Mouse (Mus musculus) limb, embryonic 15.5 days (tissue): ENCODE measurements around the gene Apeh. TPM values are rescaled to one million over a fixed set of nuclear protein-coding genes. Genes with fewer than 3 reads are reported as not detected.
A peak's percentile ranks its signal among the peaks of the same experiment; 100 is the strongest.

Experiments used
- ATAC-seq: fragments of 200-750 bp; cut with Nextera tagmentation; 2 replicates; pipeline ENCODE4 v1.8.0; 2017; ENCODE audit warnings: low read depth, moderate TSS enrichment; ENCODE audit not compliant: insufficient number of reproducible peaks, low FRiP score, low TSS enrichment
- H3K27ac ChIP-seq: fragments of 300-500 bp; sonication (generic); 2 replicates; pipeline ENCODE4 v1.5.1; 2015; ENCODE audit warnings: moderate library complexity, mild to moderate bottlenecking, inconsistent platforms
- H3K27me3 ChIP-seq: fragments of 300-500 bp; sonication (generic); 2 replicates; pipeline ENCODE4 v1.6.1; 2015; ENCODE audit warnings: inconsistent platforms
- H3K36me3 ChIP-seq: fragments of 300-500 bp; sonication (generic); 2 replicates; pipeline ENCODE4 v1.6.1; 2015; ENCODE audit warnings: inconsistent platforms
- H3K4me1 ChIP-seq: fragments of 300-500 bp; sonication (generic); 2 replicates; pipeline ENCODE4 v1.6.1; 2015; ENCODE audit warnings: inconsistent platforms
- H3K4me2 ChIP-seq: fragments of 300-500 bp; sonication (generic); 2 replicates; pipeline ENCODE4 v1.6.1; 2015; ENCODE audit warnings: mild to moderate bottlenecking, inconsistent platforms
- H3K4me3 ChIP-seq: fragments of 300-500 bp; sonication (generic); 2 replicates; pipeline ENCODE4 v1.5.1; 2015; ENCODE audit warnings: mild to moderate bottlenecking, inconsistent platforms
- H3K9ac ChIP-seq: fragments of 300-500 bp; sonication (generic); 2 replicates; pipeline ENCODE4 v1.6.1; 2015; ENCODE audit warnings: inconsistent platforms
- H3K9me3 ChIP-seq: fragments of 300-500 bp; sonication (generic); 2 replicates; pipeline ENCODE4 v1.6.1; 2016; ENCODE audit warnings: inconsistent platforms
- WGBS: fragments of 180-500 bp; shearing (Covaris S2); methylation state at CpG from one replicate; pipeline ENCODE4 v1.1.7; 2015; 5-methylcytosine and 5-hydroxymethylcytosine counted together
- polyA plus RNA-seq: library from polyadenylated mRNA; unstranded; fragments of >200 nt; fragmentation: Nextera tagmentation; extraction: Ambion mirVana; gene quantifications from 2 replicates; pipeline ENCODE4 v1.2.1, GENCODE M21; 2015

The Apeh gene
- polyA plus RNA-seq, 1 experiment from 2014 or later, result 41.8 TPM

DNA sequence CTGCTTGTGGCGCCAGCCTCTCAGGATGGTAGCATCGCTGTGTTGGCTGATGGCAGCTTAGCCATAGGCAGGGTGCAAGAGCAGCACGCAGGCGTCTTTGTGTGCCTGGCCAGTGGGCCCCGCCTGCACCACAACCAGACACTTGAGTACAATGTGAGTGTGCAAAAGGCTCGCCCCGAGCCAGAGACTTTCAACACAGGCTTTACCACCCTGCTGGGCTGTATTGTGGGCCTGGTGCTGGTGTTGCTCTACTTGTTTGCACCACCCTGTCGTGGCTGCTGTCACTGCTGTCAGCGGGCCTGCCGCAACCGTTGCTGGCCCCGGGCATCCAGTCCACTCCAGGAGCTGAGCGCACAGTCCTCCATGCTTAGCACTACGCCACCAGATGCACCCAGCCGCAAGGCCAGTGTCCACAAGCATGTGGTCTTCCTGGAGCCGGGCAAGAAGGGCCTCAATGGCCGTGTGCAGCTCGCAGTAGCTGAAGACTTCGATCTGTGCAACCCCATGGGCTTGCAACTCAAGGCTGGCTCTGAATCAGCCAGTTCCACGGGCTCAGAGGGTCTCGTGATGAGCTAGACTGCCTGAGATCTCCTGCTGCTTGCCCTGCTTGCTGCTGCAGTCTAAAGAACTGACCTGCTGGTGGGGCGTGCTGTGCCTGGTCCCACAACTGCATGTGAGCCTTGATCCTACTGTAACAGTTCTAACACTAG lies 39.9 kb downstream of the Apeh start:
- H3K4me3 ChIP-seq, result no peak overlapping the region
- H3K9ac ChIP-seq, result no peak overlapping the region
- H3K27ac ChIP-seq, result no peak overlapping the region
- H3K27me3 ChIP-seq, result no peaks in the 10 kb centered on the region
- 87% methylated on average over 22 of the region's 22 CpGs for WGBS
- no peak overlapping the region for H3K4me2 ChIP-seq
- H3K4me1 ChIP-seq, result peaks cover 44% of the 10 kb centered on the region
- H3K9me3 ChIP-seq, result no peaks in the 10 kb centered on the region
- H3K36me3 ChIP-seq, result peaks cover 81% of the 10 kb centered on the region
- no peak for ATAC-seq

DNA sequence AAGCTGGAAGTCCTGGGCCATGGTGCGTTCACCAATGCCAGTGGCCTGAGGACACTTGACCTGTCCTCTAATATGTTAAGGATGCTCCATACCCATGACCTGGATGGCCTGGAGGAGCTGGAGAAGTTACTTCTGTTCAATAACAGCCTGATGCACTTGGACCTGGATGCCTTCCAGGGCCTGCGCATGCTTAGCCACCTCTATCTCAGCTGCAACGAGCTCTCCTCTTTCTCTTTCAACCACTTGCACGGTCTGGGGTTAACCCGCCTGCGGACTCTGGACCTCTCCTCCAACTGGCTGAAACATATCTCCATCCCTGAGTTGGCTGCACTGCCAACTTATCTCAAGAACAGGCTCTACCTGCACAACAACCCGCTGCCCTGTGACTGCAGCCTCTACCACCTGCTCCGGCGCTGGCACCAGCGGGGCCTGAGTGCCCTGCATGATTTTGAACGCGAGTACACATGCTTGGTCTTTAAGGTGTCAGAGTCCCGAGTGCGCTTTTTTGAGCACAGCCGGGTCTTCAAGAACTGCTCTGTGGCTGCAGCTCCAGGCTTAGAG lies 40.7 kb downstream of the Apeh start:
- Histone ChIP-seq H3K27me3 (no peaks in the 10 kb centered on the region), H3K4me1 (peaks cover 45% of the 10 kb centered on the region), H3K27ac (peak overlapping the region; percentile 72), H3K4me3 (peak overlapping the region; percentile 23), H3K9ac (no peak overlapping the region), H3K9me3 (no peaks in the 10 kb centered on the region), H3K36me3 (peaks cover 74% of the 10 kb centered on the region), H3K4me2 (peak overlapping the region; percentile 43; the same call in 1 of the 2 replicates)
- ATAC-seq, result no peak
- WGBS, result 90% methylated on average over 15 of the region's 15 CpGs

DNA sequence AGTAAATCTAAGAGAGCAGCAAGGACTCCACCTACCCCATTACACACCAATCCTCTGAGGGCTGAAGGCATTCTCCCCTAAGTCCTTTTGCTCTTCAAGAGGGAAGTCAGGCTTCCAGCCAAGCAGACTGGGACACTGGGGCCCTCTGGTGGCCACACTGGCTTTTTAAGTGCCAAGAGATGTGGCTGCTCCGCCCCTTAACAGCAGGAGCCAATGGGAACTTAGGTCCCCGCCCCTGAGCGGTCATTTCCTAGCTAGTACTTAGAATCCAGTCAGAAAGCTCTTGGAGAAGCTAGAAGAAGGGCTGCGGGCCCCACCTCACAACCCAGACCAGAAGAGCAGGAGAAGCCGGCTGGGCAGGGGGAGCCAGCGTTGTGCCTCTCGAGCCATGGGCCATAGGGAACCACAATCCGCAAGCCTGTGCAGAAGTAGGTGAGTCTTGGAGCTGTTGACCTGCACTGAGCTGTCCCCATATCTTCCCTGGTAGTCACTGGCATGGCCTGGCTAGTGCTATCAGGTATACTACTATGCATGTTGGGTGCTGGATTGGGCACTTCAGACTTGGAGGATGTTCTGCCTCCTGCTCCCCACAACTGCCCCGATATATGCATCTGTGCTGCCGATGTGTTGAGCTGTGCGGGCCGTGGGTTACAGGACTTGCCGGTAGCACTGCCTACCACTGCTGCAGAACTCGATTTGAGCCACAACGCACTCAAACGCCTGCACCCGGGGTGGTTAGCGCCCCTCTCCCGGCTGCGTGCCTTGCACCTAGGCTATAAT lies 41.3 kb downstream of the Apeh start, which contains the start of gene Amigo3:
Gene Amigo3, plus strand, starts transcription at position 275 of the 780 bp plus-strand sequence.
- 54% methylated on average over 20 of the region's 20 CpGs for WGBS
- Histone ChIP-seq H3K4me1 (peaks cover 50% of the 10 kb centered on the region), H3K27ac (peak within 1 kb of the TSS; percentile 72), H3K4me3 (peak within 1 kb of the TSS; percentile 23), H3K4me2 (peak within 1 kb of the TSS; percentile 43), H3K9ac (no peak within 1 kb of the TSS), H3K36me3 (peaks cover 67% of the 10 kb centered on the region), H3K9me3 (no peaks in the 10 kb centered on the region), H3K27me3 (no peaks in the 10 kb centered on the region)
- peak; percentile 37 for ATAC-seq

DNA sequence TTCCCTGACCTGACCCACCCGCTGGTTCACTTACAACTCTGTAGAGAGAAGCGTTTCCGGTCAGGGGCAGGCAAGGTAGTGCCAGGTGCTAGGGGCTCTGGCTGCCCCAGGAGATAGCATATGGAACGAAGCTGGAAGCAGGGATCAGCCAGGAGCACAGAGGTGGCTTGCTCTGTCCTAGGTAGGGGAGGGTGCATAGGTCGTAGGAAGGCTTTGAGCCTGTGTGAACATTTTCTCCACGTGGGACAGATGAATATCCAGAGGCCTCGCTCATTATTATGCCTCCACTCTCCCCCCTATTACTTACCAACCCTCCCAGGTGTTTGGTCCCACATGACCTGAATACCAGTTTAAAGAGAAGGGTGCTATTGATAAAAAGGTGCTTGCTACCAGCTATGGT lies 42.0 kb downstream of the Apeh start:
- WGBS, result 67% methylated on average over 7 of the region's 7 CpGs
- Histone ChIP-seq H3K27ac (peak overlapping the region; percentile 61), H3K9ac (no peak overlapping the region), H3K4me2 (no peak overlapping the region), H3K9me3 (no peaks in the 10 kb centered on the region), H3K36me3 (peaks cover 63% of the 10 kb centered on the region), H3K4me1 (peaks cover 57% of the 10 kb centered on the region), H3K4me3 (no peak overlapping the region), H3K27me3 (no peaks in the 10 kb centered on the region)
- no peak for ATAC-seq

DNA sequence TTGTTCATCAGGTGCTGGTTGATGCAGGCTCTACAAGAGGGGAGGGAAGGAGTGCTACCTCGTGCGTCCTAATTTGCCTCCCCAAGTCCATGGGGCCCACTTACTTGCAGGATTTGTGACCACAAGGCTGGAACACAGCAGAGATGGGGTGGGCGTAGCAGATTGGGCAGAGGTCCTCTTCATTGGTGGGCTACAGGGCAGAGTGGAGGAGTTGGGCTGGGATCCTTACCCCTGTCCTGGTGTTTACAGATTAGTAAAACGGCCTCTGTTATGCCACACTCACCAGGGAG lies 42.5 kb downstream of the Apeh start:
- no peaks in the 10 kb centered on the region for H3K9me3 ChIP-seq
- H3K27me3 ChIP-seq, result no peaks in the 10 kb centered on the region
- ATAC-seq, result no peak
- no peak overlapping the region for H3K4me2 ChIP-seq
- H3K4me1 ChIP-seq, result peaks cover 57% of the 10 kb centered on the region
- H3K9ac ChIP-seq, result no peak overlapping the region
- WGBS, result 80% methylated on average over 4 of the region's 4 CpGs
- no peak overlapping the region for H3K4me3 ChIP-seq
- H3K27ac ChIP-seq, result peak overlapping the region; percentile 61; the same call in 1 of the 2 replicates
- H3K36me3 ChIP-seq, result peaks cover 63% of the 10 kb centered on the region

DNA sequence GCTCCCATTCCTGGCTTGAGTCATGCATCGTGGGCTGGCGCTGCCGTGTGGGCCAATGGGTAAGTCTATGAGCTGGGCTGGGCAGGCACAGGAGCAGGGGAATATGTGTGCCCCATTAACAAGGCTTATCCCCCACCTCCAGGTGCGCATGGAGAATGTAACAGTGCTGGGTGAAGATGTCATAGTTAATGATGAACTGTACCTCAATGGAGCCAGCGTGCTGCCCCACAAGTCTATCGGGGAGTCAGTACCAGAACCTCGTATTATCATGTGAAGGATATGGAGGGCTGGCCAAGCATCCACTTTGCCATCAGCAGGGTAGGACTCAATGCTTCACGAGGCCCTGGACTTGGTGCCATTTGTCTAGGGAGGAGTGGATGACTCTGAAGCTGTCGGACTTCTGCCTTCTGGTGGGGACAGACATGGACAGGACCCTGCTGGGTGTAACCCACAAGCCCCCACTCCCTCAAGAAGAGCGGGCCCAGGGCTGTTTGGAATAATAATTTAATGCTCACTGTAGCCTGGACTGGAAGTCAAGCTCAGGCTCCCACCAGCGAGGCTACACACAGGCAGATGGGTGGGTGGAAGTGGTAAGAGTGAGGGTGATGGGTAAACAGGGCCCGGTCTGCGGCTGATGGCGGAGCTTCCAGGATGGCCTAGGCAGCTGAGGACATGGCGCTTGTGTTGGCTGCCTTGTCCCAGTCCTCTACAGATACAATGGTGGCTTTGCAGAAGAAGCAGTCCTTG lies 43.0 kb downstream of the Apeh start:
- Histone ChIP-seq H3K9ac (no peak overlapping the region), H3K36me3 (peaks cover 63% of the 10 kb centered on the region), H3K9me3 (no peaks in the 10 kb centered on the region), H3K27ac (0 out of 2 replicates have a peak overlapping the region, but pooled peaks have one; percentile 61), H3K4me2 (no peak overlapping the region), H3K4me3 (no peak overlapping the region), H3K4me1 (peaks cover 57% of the 10 kb centered on the region), H3K27me3 (no peaks in the 10 kb centered on the region)
- WGBS, result 92% methylated on average over 15 of the region's 15 CpGs
- ATAC-seq, result no peak

DNA sequence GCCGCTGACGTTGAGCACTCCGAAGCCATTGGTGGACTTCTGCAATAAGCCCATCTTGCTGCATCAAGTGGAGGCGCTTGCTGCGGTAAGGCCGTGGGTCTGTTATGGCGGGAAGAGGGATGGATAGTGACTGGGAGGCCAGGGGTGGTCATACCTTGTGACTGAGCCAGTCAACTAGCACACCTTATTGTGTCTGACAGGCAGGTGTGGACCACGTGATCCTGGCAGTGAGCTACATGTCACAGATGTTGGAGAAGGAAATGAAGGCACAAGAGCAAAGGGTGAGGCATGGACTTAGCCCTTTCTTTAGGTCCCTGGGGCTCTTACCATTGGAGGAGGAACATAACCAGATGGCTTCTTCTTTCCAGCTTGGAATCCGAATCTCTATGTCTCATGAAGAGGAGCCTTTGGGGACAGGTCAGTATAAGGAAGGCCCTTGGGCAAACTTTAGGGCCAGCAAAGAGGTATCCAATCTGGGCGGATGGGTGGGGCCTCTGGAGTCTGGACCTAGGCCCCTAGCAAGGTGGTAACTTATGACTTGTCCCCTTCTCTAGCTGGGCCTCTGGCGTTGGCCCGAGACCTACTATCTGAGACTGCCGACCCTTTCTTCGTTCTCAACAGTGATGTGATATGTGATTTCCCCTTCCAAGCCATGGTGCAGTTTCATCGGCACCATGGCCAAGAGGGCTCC lies 44.7 kb downstream of the Apeh start:
- H3K4me2 ChIP-seq, result peak overlapping the region; percentile 75
- peaks cover 57% of the 10 kb centered on the region for H3K4me1 ChIP-seq
- peak overlapping the region; percentile 62 for H3K9ac ChIP-seq
- no peak for ATAC-seq
- no peaks in the 10 kb centered on the region for H3K9me3 ChIP-seq
- H3K27me3 ChIP-seq, result no peaks in the 10 kb centered on the region
- WGBS, result 39% methylated on average over 15 of the region's 15 CpGs
- H3K27ac ChIP-seq, result peak overlapping the region; percentile 83
- peak overlapping the region; percentile 79 for H3K4me3 ChIP-seq
- peaks cover 63% of the 10 kb centered on the region for H3K36me3 ChIP-seq

DNA sequence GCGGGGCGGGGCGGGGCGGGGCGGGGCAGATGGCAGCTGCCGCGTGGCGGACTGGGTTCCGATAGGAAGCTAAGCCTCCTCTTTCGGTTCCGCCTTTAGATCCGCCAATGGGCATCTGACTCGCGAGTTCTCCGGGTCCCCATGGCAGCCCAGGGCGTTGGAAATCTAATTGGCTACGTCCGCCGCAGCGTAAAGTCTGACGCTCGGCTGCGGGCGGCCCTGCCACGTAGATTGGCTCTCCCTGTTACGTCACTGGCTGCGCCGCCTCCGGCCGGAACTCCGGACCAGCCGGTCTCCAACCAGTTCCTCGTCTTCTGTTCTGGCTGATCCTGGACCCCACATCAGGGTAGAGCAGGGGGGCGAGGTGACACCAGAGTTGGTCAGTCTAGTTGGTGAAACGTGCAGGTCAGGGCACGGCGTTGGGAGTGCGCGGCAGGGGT lies 45.4 kb downstream of the Apeh start, which contains the start of gene Gmppb:
Gene Gmppb, plus strand, starts transcription at position 227 of the 440 bp plus-strand sequence.
- peaks cover 57% of the 10 kb centered on the region for H3K4me1 ChIP-seq
- H3K27ac ChIP-seq, result peak within 1 kb of the TSS; percentile 85
- H3K36me3 ChIP-seq, result peaks cover 60% of the 10 kb centered on the region
- peak within 1 kb of the TSS; percentile 62 for H3K9ac ChIP-seq
- H3K27me3 ChIP-seq, result no peaks in the 10 kb centered on the region
- ATAC-seq, result peak; percentile 92
- peak within 1 kb of the TSS; percentile 75 for H3K4me2 ChIP-seq
- H3K4me3 ChIP-seq, result peak within 1 kb of the TSS; percentile 79
- H3K9me3 ChIP-seq, result no peaks in the 10 kb centered on the region
- WGBS, result under 1% methylated on average over 36 of the region's 39 CpGs

DNA sequence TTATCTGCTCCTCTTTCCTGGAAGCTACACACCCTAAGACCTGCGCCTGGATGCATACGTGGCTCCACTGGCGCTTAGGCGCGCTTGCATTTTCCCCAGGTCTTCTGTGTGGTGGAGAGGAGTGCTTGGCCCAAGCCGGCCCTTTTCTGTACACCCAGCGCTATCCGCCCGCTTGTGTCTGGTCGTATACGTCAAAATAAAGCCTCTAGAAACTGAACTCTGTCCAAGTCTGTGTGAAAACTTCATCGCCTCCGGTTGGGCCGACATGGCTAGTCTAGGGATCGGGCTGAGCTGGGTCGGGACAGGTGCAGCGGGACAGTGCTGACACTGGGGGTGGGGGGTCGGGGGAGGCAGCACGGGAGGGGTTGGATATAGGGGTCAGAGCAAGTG lies 45.8 kb downstream of the Apeh start:
- WGBS, result under 1% methylated on average over 19 of the region's 19 CpGs
- Histone ChIP-seq H3K27ac (peak overlapping the region; percentile 85), H3K4me1 (peaks cover 53% of the 10 kb centered on the region), H3K9ac (peak overlapping the region; percentile 35; the same call in 1 of the 2 replicates), H3K9me3 (no peaks in the 10 kb centered on the region), H3K4me3 (peak overlapping the region; percentile 79), H3K36me3 (peaks cover 57% of the 10 kb centered on the region), H3K4me2 (peak overlapping the region; percentile 75), H3K27me3 (no peaks in the 10 kb centered on the region)
- ATAC-seq, result no peak; the same call in 1 of the 2 replicates

DNA sequence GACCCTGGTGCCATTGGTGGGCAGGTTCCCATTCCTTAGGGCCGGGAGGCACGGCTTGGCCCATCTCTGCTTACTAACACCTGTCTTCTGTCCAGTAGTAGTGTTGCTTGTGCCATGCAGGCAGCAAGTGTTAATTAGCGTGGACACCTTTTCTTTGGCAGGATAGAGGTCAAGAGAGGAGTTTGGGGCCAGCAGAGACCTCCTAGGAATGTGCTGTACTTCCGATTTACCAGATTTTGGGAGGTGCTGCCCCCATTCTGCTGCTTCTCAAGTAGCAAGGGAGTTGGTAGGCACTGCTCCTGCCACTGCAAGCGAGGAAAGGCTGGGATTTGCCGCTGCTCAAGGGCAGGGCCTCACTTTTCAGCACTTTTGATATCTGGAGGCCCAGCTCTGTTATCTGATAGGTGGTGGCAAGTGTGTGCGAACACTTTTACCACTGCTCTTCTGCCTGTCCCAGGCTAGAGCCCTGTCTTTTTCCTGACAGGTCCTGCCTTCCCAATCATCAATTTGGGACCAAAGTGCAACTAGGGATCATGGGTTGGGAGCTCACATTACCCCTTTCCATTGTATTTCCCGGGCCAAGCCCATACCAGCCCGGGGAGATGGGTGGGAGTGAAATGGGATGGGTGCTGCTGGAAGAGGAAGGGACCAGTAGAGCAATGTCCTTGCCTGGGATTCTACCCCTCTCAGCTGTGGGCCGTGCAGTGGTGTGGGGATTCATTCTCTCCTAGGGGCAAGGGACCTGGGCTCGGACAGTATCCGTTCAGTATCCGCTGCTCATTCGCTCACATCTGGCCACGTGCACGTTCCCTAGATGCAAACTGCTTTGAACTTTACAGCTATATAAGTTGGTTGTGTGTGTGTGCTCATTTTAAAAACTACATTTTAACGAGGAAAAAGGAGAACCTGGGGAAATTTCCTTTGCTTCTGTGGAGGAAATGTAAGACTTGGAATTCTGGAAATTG lies 46.5 kb downstream of the Apeh start:
- Histone ChIP-seq H3K27ac (peak overlapping the region; percentile 85), H3K9ac (0 out of 2 replicates have a peak overlapping the region, but pooled peaks have one; percentile 35), H3K4me1 (peaks cover 47% of the 10 kb centered on the region), H3K36me3 (peaks cover 61% of the 10 kb centered on the region), H3K27me3 (no peaks in the 10 kb centered on the region), H3K4me2 (peak overlapping the region; percentile 75), H3K9me3 (no peaks in the 10 kb centered on the region), H3K4me3 (peak overlapping the region; percentile 79)
- 45% methylated on average over 17 of the region's 17 CpGs for WGBS
- no peak for ATAC-seq
